Mouse (Mus musculus) stomach, embryonic 14.5 days (tissue): ENCODE measurements around the gene Rabep1. TPM values are rescaled to one million over a fixed set of nuclear protein-coding genes. Genes with fewer than 3 reads are reported as not detected.

Experiments
- ATAC-seq: fragments of 200-750 bp; cut with Nextera tagmentation; 2 replicates; pipeline ENCODE4 v1.8.0; 2017; ENCODE audit warnings: low read depth, moderate TSS enrichment; ENCODE audit not compliant: insufficient number of reproducible peaks, insufficient read depth, low FRiP score
- H3K27ac ChIP-seq: fragments of 300-500 bp; sonication (generic); 2 replicates; pipeline ENCODE4 v1.5.1; 2014; ENCODE audit warnings: mild to moderate bottlenecking, low read length, moderate library complexity, mixed read lengths
- H3K27me3 ChIP-seq: fragments of 300-500 bp; sonication (generic); 2 replicates; pipeline ENCODE4 v1.6.1; 2014; ENCODE audit warnings: low read length, control low read depth, mixed read lengths; ENCODE audit not compliant: control insufficient read depth, insufficient read depth
- H3K36me3 ChIP-seq: fragments of 300-500 bp; sonication (generic); 2 replicates; pipeline ENCODE4 v1.6.1; 2014; ENCODE audit warnings: mild to moderate bottlenecking, control low read depth, low read length, moderate library complexity, mixed read lengths; ENCODE audit not compliant: control insufficient read depth, insufficient read depth
- H3K4me1 ChIP-seq: fragments of 300-500 bp; sonication (generic); 2 replicates; pipeline ENCODE4 v1.6.1; 2014; ENCODE audit warnings: low read length, control low read depth, mixed read lengths; ENCODE audit not compliant: control insufficient read depth, insufficient read depth
- H3K4me2 ChIP-seq: fragments of 300-500 bp; sonication (generic); replicated peaks from 2 replicates; pipeline ENCODE4 v1.6.1; 2014; ENCODE audit warnings: low read depth, low read length, control low read depth
- H3K4me3 ChIP-seq: fragments of 300-500 bp; sonication (generic); 2 replicates; pipeline ENCODE4 v1.5.1; 2014; ENCODE audit warnings: low read depth, low read length, control low read depth
- H3K9ac ChIP-seq: fragments of 300-500 bp; sonication (generic); replicated peaks from 2 replicates; pipeline ENCODE4 v1.6.1; 2014; ENCODE audit warnings: low read depth, mild to moderate bottlenecking, control low read depth, low read length, moderate library complexity, mixed read lengths
- H3K9me3 ChIP-seq: fragments of 300-500 bp; sonication (generic); 2 replicates; pipeline ENCODE4 v1.6.1; 2016; ENCODE audit warnings: low read depth, low read length, control low read depth; ENCODE audit not compliant: control insufficient read depth
- WGBS: fragments of 180-500 bp; shearing (Covaris S2); extraction: QIAGEN DNeasy Blood & Tissue Kit; methylation state at CpG from one replicate; pipeline ENCODE4 v1.1.7; 2014; 5-methylcytosine and 5-hydroxymethylcytosine counted together
- polyA plus RNA-seq: library from polyadenylated mRNA; unstranded; fragments of >200 nt; fragmentation: Nextera tagmentation; extraction: Ambion mirVana; gene quantifications from 2 replicates; pipeline ENCODE4 v1.2.1, GENCODE M21; 2014

The Rabep1 gene
- polyA plus RNA-seq, 1 experiment from 2014 or later, result 33.1 TPM

- H3K4me3 ChIP-seq, result no peak overlapping the region
- H3K36me3 ChIP-seq, result no peaks in the 10 kb centered on the region
- H3K27me3 ChIP-seq, result no peaks in the 10 kb centered on the region
- H3K9me3 ChIP-seq, result no peaks in the 10 kb centered on the region
- no peak for ATAC-seq
- no peak overlapping the region for H3K9ac ChIP-seq
- H3K4me2 ChIP-seq, result no peak overlapping the region
- no peak overlapping the region for H3K27ac ChIP-seq
- no peaks in the 10 kb centered on the region for H3K4me1 ChIP-seq
- WGBS, result 75% methylated on average over 3 of the region's 3 CpGs
Observed at GRCm38 (mm10) chr11:70808101-70808500, 36.5 kb upstream of the Rabep1 start.

- WGBS, result 32% methylated on average over 1 of the region's 1 CpGs
- Histone ChIP-seq H3K27me3 (no peaks in the 10 kb centered on the region), H3K27ac (no peak overlapping the region), H3K4me1 (no peaks in the 10 kb centered on the region), H3K9me3 (no peaks in the 10 kb centered on the region), H3K36me3 (no peaks in the 10 kb centered on the region), H3K4me3 (no peak overlapping the region), H3K9ac (no peak overlapping the region), H3K4me2 (no peak overlapping the region)
- no peak for ATAC-seq
Observed at GRCm38 (mm10) chr11:70809011-70809410, 35.6 kb upstream of the Rabep1 start.

- no peak for ATAC-seq
- Histone ChIP-seq H3K4me2 (no peak overlapping the region), H3K4me3 (no peak overlapping the region), H3K9me3 (no peaks in the 10 kb centered on the region), H3K4me1 (no peaks in the 10 kb centered on the region), H3K27ac (no peak overlapping the region), H3K27me3 (no peaks in the 10 kb centered on the region), H3K9ac (no peak overlapping the region), H3K36me3 (no peaks in the 10 kb centered on the region)
- 79% methylated on average over 5 of the region's 5 CpGs for WGBS
Observed at GRCm38 (mm10) chr11:70811041-70811440, 33.5 kb upstream of the Rabep1 start.

GRCm38 (mm10) chr11:70811471-70812240 lies 32.9 kb upstream of the Rabep1 start:
- no peaks in the 10 kb centered on the region for H3K36me3 ChIP-seq
- H3K27me3 ChIP-seq, result no peaks in the 10 kb centered on the region
- no peak overlapping the region for H3K9ac ChIP-seq
- H3K4me2 ChIP-seq, result no peak overlapping the region
- no peak for ATAC-seq
- no peaks in the 10 kb centered on the region for H3K9me3 ChIP-seq
- H3K27ac ChIP-seq, result no peak overlapping the region
- 65% methylated on average over 13 of the region's 13 CpGs for WGBS
- no peaks in the 10 kb centered on the region for H3K4me1 ChIP-seq
- H3K4me3 ChIP-seq, result no peak overlapping the region

- Histone ChIP-seq H3K36me3 (no peaks in the 10 kb centered on the region), H3K4me2 (no peak within 1 kb of the TSS), H3K9me3 (no peaks in the 10 kb centered on the region), H3K4me3 (no peak within 1 kb of the TSS), H3K4me1 (no peaks in the 10 kb centered on the region), H3K27ac (no peak within 1 kb of the TSS), H3K9ac (no peak within 1 kb of the TSS), H3K27me3 (no peaks in the 10 kb centered on the region)
- 81% methylated on average over 7 of the region's 7 CpGs for WGBS
- no peak for ATAC-seq
Observed at GRCm38 (mm10) chr11:70812365-70812764, 32.2 kb upstream of the Rabep1 start, which contains the start of gene Scimp. Gene Scimp, minus strand, starts transcription at chr11:70812586.

GRCm38 (mm10) chr11:70815071-70815470 lies 29.5 kb upstream of the Rabep1 start:
- no peaks in the 10 kb centered on the region for H3K36me3 ChIP-seq
- H3K9ac ChIP-seq, result no peak overlapping the region
- no peaks in the 10 kb centered on the region for H3K27me3 ChIP-seq
- 79% methylated on average over 8 of the region's 8 CpGs for WGBS
- ATAC-seq, result no peak
- H3K27ac ChIP-seq, result no peak overlapping the region
- no peaks in the 10 kb centered on the region for H3K9me3 ChIP-seq
- H3K4me3 ChIP-seq, result no peak overlapping the region
- no peak overlapping the region for H3K4me2 ChIP-seq
- no peaks in the 10 kb centered on the region for H3K4me1 ChIP-seq

GRCm38 (mm10) chr11:70815498-70816078 lies 29.0 kb upstream of the Rabep1 start:
- Histone ChIP-seq H3K4me1 (no peaks in the 10 kb centered on the region), H3K27ac (no peak overlapping the region), H3K27me3 (no peaks in the 10 kb centered on the region), H3K36me3 (no peaks in the 10 kb centered on the region), H3K9me3 (no peaks in the 10 kb centered on the region), H3K4me2 (no peak overlapping the region), H3K4me3 (no peak overlapping the region), H3K9ac (no peak overlapping the region)
- no peak for ATAC-seq
- WGBS, result 27% methylated on average over 6 of the region's 6 CpGs

GRCm38 (mm10) chr11:70816770-70817169 lies 27.8 kb upstream of the Rabep1 start:
- Histone ChIP-seq H3K9me3 (no peaks in the 10 kb centered on the region), H3K27ac (no peak overlapping the region), H3K27me3 (no peaks in the 10 kb centered on the region), H3K4me3 (no peak overlapping the region), H3K9ac (no peak overlapping the region), H3K4me1 (no peaks in the 10 kb centered on the region), H3K4me2 (no peak overlapping the region), H3K36me3 (no peaks in the 10 kb centered on the region)
- WGBS, result 72% methylated on average over 4 of the region's 4 CpGs
- no peak for ATAC-seq
